Mouse (Mus musculus): ENCODE results near the gene Ttll8.

- TF ChIP-seq GATA1 (IDR thresholded peaks at IDR 0.05; ENCODE audit: borderline replicate concordance, low read length) = no peak
- no peak for TF ChIP-seq FLI1 (IDR thresholded peaks at IDR 0.05; ENCODE audit: low read length)
Observed at GRCm38 (mm10) chr15:88865061-88865460, 89.2 kb downstream of the Ttll8 start.
